Mouse (Mus musculus) embryonic fibroblast, embryonic 13.5 days (primary cell): Measurements from ENCODE around the gene Rnf167. TPM values are rescaled to one million over a fixed set of nuclear protein-coding genes. Genes with fewer than 3 reads are reported as not detected.
A peak's percentile ranks its signal among the peaks of the same experiment; 100 is the strongest.

ENCODE experiments used
- H3K27ac ChIP-seq: 2 replicates; pipeline ENCODE4 v1.5.1; 2012; ENCODE audit warnings: low read length, control low read depth, inconsistent platforms; ENCODE audit not compliant: insufficient read depth
- H3K4me1 ChIP-seq: 2 replicates; pipeline ENCODE4 v1.6.1; 2011; ENCODE audit warnings: low read length; ENCODE audit not compliant: control insufficient read depth, insufficient read depth
- H3K4me3 ChIP-seq: 2 replicates; pipeline ENCODE4 v1.5.1; 2011; ENCODE audit warnings: mild to moderate bottlenecking, control low read depth, low read length; ENCODE audit not compliant: insufficient read depth
- CTCF ChIP-seq: IDR thresholded peaks from 2 replicates; pipeline ENCODE4 v1.5.1; 2011; ENCODE audit warnings: mild to moderate bottlenecking, control low read depth, low read length, moderate library complexity, borderline replicate concordance; ENCODE audit not compliant: insufficient read depth
- POLR2A ChIP-seq: IDR thresholded peaks from 2 replicates; pipeline ENCODE4 v1.6.1; 2011; ENCODE audit warnings: low read depth, mild to moderate bottlenecking, control low read depth, low read length, moderate library complexity
- polyA plus RNA-seq: library from polyadenylated mRNA; stranded (reverse); fragments of >200 nt; gene quantifications from 2 replicates; pipeline ENCODE4 v1.2.4, GENCODE M21; 2011; ENCODE audit warnings: low read depth; ENCODE audit not compliant: missing spikeins, insufficient read length

Rnf167 gene
- polyA plus RNA-seq = 14.9 and 19.5 TPM in 2 replicates

GRCm38 (mm10) chr11:70646691-70647650 lies at the start of gene Rnf167, which contains the start of gene Slc25a11:
Gene Rnf167 (plus strand): TSS chr11:70647235.
Gene Slc25a11 (minus strand): TSS chr11:70647479.
- TF ChIP-seq POLR2A (peak; percentile 93), CTCF (no peak)
- Histone ChIP-seq H3K4me1 (peaks cover 13% of the 10 kb centered on the region), H3K27ac (peak within 1 kb of the TSS; percentile 94), H3K4me3 (peak within 1 kb of the TSS; percentile 68)

GRCm38 (mm10) chr11:70597301-70597700 lies 49.7 kb upstream of the Rnf167 start:
- H3K4me1 ChIP-seq = no peaks in the 10 kb centered on the region
- no peak for TF ChIP-seq CTCF
- no peak overlapping the region for H3K27ac ChIP-seq
- H3K4me3 ChIP-seq = no peak overlapping the region

- Histone ChIP-seq H3K4me1 (no peaks in the 10 kb centered on the region), H3K4me3 (no peak overlapping the region), H3K27ac (no peak overlapping the region)
- TF ChIP-seq CTCF (no peak), POLR2A (no peak)
Measured at GRCm38 (mm10) chr11:70598451-70598953, 48.5 kb upstream of the Rnf167 start.

- Histone ChIP-seq H3K4me1 (no peaks in the 10 kb centered on the region), H3K27ac (no peak overlapping the region), H3K4me3 (no peak overlapping the region)
- TF ChIP-seq POLR2A (no peak), CTCF (peak; percentile 91)
Measured at GRCm38 (mm10) chr11:70605024-70605566, 41.9 kb upstream of the Rnf167 start.

GRCm38 (mm10) chr11:70606717-70607116 lies 40.3 kb upstream of the Rnf167 start:
- no peak overlapping the region for H3K4me3 ChIP-seq
- TF ChIP-seq CTCF = no peak
- TF ChIP-seq POLR2A = no peak
- H3K27ac ChIP-seq = no peak overlapping the region
- no peaks in the 10 kb centered on the region for H3K4me1 ChIP-seq

- Histone ChIP-seq H3K4me3 (no peak overlapping the region), H3K4me1 (no peaks in the 10 kb centered on the region), H3K27ac (no peak overlapping the region)
- no peak for TF ChIP-seq CTCF
- TF ChIP-seq POLR2A = no peak
Measured at GRCm38 (mm10) chr11:70607611-70608010, 39.4 kb upstream of the Rnf167 start.

- H3K27ac ChIP-seq = no peak overlapping the region
- peak; percentile 69; the same call in 1 of the 2 replicates for TF ChIP-seq CTCF
- no peak for TF ChIP-seq POLR2A
Measured at GRCm38 (mm10) chr11:70608381-70609066, 38.5 kb upstream of the Rnf167 start.

GRCm38 (mm10) chr11:70610752-70611151 lies 36.3 kb upstream of the Rnf167 start:
- no peaks in the 10 kb centered on the region for H3K4me1 ChIP-seq
- H3K27ac ChIP-seq = no peak overlapping the region
- no peak for TF ChIP-seq POLR2A
- no peak for TF ChIP-seq CTCF
- H3K4me3 ChIP-seq = no peak overlapping the region

More at GRCm38 (mm10) chr11:70608381-70609066, 38.5 kb upstream of the Rnf167 start:
- Histone ChIP-seq H3K4me3 (no peak overlapping the region), H3K4me1 (no peaks in the 10 kb centered on the region)

GRCm38 (mm10) chr11:70612505-70612904 lies 34.5 kb upstream of the Rnf167 start:
- Histone ChIP-seq H3K27ac (no peak overlapping the region), H3K4me1 (no peaks in the 10 kb centered on the region), H3K4me3 (no peak overlapping the region)
- no peak for TF ChIP-seq POLR2A
- peak; percentile 39; the same call in 1 of the 2 replicates for TF ChIP-seq CTCF
